Mouse (Mus musculus) kidney, postnatal 4 days (tissue): ENCODE data around the gene Slc24a3.

Source experiments
- DNase-seq, 2 experiments: peaks; one replicate each; pipeline ENCODE4 v3.0.0; 2021; ENCODE audit warnings: mixed read lengths in 2 of 2

The Slc24a3 gene

DNA sequence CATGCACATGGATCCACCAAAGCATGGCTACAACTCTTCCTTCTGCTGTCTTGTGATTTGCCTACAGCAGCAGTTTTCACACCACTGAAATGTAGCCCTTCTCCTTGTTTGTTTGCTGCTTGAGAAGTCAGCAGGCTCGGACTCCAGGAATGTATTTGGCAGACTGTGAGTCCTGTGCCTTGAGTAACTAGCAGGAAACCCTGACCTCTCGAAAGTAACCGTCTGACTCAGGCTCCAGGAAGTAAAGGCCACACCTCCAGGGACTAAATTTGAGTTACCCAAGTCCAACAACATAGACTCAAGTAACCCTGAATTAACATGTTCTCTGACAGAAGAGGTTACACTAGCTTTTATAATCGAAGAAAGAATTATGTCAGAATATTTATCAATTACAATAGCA lies 203.2 kb downstream of the Slc24a3 start:
- DNase-seq = peak; percentile 2 to 3

- no peak for DNase-seq
These were observed 206.2 kb downstream of the Slc24a3 start for GRCm38 (mm10) chr2:145373803-145374202.

DNA sequence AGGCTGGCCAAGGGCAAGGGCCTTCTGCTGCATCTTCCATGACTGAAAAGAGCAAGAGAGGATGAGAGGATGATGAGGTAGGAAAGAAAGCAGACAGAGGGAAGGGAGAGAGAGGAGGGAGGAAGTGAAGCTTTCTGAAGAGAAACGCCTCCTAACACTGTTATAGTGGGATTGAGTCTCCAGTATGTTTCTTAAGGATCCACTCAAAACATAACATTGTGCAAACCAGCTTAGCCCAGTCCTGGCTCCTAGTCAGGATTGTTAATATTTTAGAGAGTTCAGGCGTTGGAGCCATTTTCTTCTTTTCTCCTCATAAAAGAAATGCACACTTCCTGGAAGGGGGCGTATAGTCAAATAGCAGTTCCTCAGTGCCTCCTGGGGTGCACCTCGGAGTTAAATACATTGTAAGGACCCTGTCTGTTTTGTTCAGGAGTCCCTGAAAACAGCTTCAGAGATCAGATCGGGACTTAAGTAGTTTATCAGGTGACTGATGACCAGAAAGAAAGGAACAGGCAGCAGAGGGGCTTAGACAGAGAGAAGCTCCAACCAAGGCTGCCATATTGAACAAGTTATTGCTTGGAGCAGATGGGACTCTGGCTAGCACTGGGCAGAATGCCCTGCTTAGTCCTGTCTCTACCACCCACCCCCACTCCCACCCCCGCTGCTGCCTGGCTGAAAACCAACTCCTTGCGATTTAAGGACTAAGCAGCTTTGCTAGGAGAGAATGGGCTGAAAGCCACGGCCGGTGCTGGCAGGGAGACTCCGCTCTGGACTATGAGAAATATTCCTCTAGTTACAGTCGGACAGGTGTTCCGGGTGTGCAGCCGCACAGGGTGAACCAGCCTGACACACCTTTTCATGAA lies 215.6 kb downstream of the Slc24a3 start:
- DNase-seq = no peak

DNA sequence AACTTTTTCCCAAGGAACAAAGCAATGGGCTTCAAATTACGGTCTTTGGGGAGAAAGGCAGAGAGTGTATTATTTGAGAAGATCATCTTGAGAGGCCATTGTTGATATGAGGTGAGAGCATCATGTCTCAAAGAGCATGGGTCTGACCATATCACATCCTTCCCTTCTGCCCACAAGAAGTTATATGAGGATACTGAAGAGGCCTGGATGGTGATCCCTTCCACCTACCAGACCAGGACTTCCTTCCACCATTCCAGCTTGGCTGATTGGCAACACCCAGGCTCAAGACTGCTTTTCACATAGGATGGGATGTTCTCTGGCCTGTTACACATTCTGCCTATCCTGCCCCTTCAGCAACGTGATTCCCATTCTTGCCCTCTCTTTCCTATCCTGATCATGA lies 216.7 kb downstream of the Slc24a3 start:
- no peak for DNase-seq

DNA sequence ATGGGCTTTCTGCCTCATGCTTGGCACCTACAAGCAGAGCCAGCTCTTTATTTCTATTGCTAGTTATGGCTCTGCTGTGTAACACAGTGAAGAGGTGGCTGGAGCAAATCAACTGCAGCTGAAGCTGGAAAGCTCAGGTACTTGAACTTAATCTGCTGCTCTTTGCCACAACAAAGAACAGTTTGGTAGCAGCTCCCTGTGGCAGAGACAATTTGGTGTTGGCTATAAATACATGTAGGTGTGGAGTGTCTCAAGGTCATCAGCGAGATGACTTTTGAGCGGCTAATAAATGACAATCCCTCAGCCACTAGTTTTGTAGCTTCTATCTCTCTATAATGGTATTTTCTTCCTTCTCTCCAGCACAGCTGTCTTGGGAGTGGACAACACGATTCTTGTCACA lies 217.7 kb downstream of the Slc24a3 start:
- DNase-seq = no peak

GRCm38 (mm10) chr2:145385773-145386172 lies 218.2 kb downstream of the Slc24a3 start:
- DNase-seq = no peak

DNA sequence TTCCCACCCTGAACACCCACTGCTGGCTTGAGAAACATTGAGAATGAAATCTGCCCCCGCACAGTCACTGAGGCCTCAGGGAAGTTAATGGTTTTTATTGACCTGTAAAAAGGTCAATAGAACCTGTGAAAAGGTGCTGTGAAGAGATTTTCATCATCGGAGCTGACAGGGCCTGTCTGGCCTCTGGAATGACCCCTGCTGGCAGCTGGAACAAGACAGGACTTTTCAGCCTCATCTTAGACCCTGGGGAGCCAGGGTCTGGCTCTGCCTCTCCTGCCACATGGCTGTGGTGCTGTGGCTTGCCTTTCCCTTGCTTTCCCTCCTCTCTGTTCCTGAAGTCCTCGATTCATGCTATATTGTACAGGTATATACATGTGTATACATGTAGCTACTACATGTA lies 228.2 kb downstream of the Slc24a3 start:
- no peak for DNase-seq

DNA sequence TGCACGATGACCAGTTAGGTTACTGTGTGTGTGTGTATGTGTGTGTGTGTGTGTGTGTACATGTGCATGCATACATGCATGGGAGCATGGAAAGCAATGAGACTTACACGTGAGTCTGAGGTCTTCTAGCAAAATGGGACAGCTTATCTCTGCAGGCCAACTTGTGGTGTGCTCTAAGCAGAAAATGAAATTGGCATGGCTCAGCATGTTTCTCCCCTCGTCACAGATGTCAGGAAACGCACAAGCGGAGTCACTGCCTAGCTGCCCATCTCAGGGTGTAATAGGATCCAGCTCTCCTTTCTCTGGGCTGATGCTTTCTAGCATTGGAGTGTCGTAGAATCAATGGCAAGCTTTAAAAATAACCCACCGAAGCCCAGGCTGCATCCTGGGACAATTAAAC lies 229.0 kb downstream of the Slc24a3 start:
- no peak for DNase-seq

DNA sequence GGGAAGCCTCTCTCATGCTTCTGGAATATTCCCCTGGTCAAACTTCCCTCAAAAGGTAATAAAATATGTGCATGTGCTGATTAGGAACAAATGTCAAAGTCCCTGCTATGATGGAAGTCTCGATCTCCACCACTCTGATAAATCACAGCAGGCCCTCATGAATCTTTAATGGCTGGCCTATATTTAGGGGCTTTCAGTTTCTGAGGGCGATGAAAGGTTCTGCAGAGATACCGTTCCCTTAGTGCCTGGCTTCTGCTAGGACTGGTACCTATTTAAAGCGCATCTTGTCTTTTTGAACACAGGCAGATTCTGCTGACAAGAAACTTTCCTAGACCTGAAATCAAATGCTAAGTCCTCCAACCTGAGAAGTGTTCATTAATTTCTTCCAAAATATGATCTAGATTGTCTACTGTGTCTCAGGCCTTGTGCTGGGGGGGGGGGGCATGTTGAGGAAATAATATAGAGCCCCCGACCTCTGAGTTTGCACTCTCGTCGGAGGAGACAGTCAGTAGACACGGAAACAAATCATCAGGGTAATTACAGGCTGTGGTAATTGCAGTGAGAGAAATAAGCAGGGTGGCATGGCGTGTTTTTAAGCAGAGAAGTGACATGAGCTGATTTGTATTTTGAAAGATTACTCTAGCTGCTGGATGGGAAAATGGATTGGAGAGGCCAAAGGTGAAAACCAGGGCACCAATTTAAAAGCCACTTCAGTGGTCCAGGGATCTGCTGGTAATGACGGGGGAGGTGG lies 230.1 kb downstream of the Slc24a3 start:
- DNase-seq = no peak

DNA sequence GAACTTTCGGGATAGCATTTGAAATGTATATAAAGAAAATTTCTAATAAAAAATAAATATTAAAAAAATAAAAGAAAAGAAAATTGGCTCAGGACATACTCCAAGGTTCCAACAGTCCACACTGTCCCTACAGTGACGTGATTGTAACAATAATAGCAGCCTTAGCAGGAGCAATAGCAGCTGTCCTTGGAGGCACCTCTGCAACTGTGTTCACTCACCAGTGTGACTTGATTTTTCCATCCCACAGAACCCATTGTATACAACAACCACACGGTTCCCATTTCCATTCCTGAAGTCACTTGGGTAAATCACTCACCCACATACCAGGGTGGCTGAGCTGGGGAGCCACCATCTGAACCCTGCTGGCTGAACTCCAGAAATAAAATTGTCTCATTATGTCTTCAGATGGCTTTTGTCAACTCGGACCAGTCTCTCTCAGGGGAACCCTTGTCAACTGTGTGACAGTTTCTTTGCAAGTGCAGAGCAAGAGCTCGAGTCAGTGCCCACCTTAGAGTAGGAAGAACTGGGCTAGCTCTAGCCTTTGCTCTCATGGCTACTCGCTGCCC lies 233.8 kb downstream of the Slc24a3 start:
- DNase-seq = no peak

DNA sequence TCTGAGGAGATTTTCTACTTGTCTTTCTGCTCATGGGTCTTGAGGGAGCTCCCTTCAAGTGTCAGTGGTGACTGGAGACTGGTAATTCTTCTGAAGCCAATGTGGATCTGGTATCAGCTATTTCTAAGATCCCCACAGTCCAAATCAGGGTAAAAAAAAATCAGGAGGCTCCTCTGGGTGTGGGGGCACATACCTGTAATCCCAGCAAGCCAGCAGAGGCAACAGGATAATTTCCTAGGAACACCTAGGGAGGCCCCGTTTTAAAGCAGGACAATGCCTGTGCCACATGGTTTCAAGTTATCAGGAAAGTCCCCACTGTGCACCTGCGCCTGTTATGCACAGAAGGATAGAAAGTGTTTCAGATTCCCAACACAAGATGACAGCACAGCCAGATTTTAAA lies 234.4 kb downstream of the Slc24a3 start:
- DNase-seq = no peak

GRCm38 (mm10) chr2:145404818-145405531 lies 237.4 kb downstream of the Slc24a3 start:
- no peak for DNase-seq

DNA sequence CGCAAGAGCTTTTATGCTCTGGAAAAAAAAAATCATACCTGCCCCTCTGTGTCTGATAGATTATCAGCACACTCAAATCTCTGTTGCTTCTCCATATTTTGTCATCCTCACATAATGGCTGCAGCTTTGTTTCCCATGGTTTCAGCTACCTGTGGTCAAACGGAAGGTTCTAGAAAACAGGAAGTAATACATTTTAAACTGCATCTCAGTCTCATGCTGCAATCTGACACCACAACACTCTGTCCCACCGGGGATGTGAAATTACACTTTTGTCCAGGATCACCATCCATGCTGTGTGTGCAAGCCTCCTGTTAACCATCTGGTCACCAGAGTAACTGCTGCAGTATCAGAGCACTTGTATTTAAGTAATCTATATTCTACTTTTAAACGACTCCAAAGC lies 238.2 kb downstream of the Slc24a3 start:
- DNase-seq = no peak

GRCm38 (mm10) chr2:145417738-145418137 lies 250.2 kb downstream of the Slc24a3 start:
- no peak for DNase-seq

DNA sequence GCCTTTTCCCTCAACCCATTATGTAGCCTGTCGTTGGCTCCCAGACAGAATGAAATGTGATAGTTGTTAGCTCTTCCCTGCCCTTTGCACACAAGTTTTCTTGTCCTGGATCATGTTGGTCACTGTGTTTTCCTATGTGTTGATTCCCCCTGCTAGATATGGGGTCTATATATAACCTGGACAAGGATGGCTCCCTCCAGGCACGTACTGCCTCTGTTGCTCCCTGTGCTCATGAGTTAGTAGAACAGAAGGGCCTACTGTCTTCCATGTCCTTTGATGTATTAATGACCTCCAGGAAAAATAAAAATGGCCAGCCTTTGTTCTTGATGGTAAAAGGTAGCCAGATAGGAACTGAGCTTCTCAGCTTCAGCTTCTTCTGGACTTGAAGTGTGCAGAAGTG lies 251.5 kb downstream of the Slc24a3 start:
- no peak for DNase-seq

GRCm38 (mm10) chr2:145420967-145421888 lies 253.7 kb downstream of the Slc24a3 start:
- no peak for DNase-seq

- DNase-seq = no peak
These were observed 254.3 kb downstream of the Slc24a3 start for GRCm38 (mm10) chr2:145421889-145422212.

- no peak for DNase-seq
These were observed 262.4 kb downstream of the Slc24a3 start for GRCm38 (mm10) chr2:145429982-145430381.

DNA sequence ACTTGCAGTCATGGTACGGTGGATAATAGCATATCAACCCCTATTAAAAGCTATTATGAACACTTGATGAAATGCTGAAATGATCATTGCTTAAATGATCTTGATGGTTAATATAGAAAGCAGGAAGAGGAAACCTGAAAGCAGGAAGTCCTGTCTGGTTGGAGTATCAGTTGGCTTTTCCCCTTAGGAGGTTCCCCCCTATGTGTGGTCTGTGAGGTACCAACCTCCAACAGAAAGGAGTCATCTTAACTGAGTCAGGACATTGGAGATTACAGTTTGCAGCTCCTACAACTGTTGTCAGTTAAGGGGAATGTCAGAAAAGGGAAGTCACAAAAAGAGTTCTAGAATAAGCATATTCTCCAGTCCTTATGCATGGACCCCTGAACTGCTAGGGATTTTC lies 266.5 kb downstream of the Slc24a3 start:
- DNase-seq = no peak

DNA sequence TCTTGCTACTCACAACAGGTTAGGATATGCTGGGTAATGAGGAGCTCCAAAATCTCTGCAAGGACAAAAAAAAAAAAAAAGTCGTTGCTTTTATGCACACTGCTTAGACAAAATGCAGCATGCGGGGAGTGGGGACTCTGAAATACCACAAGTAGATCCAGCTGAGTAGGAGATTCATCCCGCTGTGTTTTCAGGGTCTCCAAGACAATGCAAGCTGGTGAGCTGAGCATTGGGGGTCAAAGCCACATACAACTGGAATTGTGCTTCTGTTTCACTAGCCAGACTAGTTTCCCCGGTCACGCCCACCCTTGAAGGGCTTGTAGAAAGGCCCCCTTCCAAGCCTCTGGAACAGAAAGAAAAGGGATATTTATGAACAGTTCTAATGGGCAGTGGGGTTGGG lies 270.8 kb downstream of the Slc24a3 start:
- DNase-seq = no peak

DNA sequence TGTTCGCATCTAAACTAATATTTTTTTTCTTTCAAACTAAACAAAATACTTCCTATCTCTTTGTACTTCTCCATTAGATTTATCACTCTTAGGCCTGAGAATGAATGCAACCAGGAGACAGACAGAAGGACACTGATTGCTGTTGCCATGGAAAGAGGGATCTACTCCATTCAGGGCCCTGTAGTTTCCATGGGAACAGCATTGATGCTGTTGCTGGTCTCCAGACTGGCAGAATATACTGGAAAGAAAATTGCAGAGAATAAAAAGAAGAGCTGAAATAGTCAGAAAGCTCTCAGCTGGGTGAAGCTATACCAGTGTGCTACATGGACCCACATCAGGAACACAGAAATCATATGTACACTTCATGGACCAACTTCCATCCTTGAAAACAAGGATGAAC lies 272.2 kb downstream of the Slc24a3 start:
- DNase-seq = no peak

DNA sequence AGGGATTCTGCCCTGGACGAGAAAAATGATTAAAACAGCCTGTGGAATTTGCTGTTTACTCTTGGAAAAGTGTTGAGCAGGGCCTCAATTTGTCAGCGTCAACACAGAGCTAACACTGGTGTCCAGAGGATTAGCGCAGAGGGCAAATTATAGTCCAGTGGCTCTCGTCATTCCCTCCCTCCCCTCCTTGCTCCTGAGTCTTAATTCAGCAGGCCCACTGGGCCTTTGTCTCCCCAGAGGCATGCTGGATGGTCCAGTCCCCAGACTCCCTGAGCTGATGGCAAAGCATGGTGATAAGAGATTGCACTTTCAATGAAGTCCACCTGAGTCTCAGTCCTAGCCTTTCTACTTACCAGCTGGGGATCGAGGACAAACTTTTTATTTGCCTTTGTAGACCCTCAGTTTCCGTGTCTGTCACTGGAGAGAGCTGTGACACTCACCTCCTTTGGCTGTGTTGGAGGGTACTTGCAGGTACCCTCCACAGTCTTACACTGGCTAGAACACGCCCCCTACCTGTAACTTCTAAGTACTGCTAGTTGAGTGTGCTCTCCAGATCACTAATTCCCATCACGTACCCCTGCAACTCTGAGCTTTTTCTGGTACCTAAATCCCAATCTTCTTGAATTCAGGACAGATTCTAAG lies 289.7 kb downstream of the Slc24a3 start:
- DNase-seq = no peak
